Comparison of ENCODE assay signal across 22 mouse cellular contexts in genomic region chr6:146511511-146511910, GRCm38 (mm10).
"Had no signal": no experiment of that assay in that cellular context is flagged by ENCODE, and none has a peak within 500 bp of the region (broad histone marks: within the 10 kb centered on the region; RNA-seq: fewer than 3 reads in every experiment).

No protein-coding gene starts in this region.

- H3K27me3 ChIP-seq: intestine, embryonic 15.5 days; limb, embryonic 12.5 days; limb, embryonic 15.5 days; liver, embryonic 12.5 days; liver, embryonic 15.5 days; lung, embryonic 15.5 days; midbrain, embryonic 12.5 days; midbrain, embryonic 15.5 days; neural tube, embryonic 13.5 days had no signal

- ATAC-seq: intestine, embryonic 15.5 days; liver, embryonic 12.5 days; midbrain, embryonic 15.5 days had no signal

- H3K9me3 ChIP-seq: intestine, embryonic 15.5 days; limb, embryonic 12.5 days; limb, embryonic 15.5 days; liver, embryonic 12.5 days; liver, embryonic 15.5 days; lung, embryonic 15.5 days; midbrain, embryonic 12.5 days; midbrain, embryonic 15.5 days; neural tube, embryonic 13.5 days had no signal

- H3K4me1 ChIP-seq: intestine, embryonic 15.5 days; limb, embryonic 12.5 days; limb, embryonic 15.5 days; midbrain, embryonic 12.5 days; midbrain, embryonic 15.5 days had no signal

- H3K4me3 ChIP-seq: intestine, embryonic 15.5 days; limb, embryonic 12.5 days; limb, embryonic 15.5 days; liver, embryonic 12.5 days; liver, embryonic 15.5 days; lung, embryonic 15.5 days; midbrain, embryonic 12.5 days; midbrain, embryonic 15.5 days; myocyte; neural tube, embryonic 13.5 days had no signal

- H3K27ac ChIP-seq: intestine, embryonic 15.5 days; limb, embryonic 12.5 days; limb, embryonic 15.5 days; liver, embryonic 12.5 days; liver, embryonic 15.5 days; lung, embryonic 15.5 days; midbrain, embryonic 12.5 days; midbrain, embryonic 15.5 days; neural tube, embryonic 13.5 days; stomach, postnatal 0 days had no signal

- H3K4me2 ChIP-seq: intestine, embryonic 15.5 days; limb, embryonic 12.5 days; limb, embryonic 15.5 days; liver, embryonic 12.5 days; liver, embryonic 15.5 days; lung, embryonic 15.5 days; midbrain, embryonic 12.5 days; midbrain, embryonic 15.5 days; neural tube, embryonic 13.5 days had no signal

- H3K9ac ChIP-seq: intestine, embryonic 15.5 days; limb, embryonic 12.5 days; limb, embryonic 15.5 days; liver, embryonic 12.5 days; liver, embryonic 15.5 days; lung, embryonic 15.5 days; midbrain, embryonic 12.5 days; midbrain, embryonic 15.5 days; neural tube, embryonic 13.5 days had no signal

- DNase-seq: kidney, adult 11 months; kidney, adult 8-10 months; kidney, postnatal 10 days; left cerebral cortex, postnatal 4 days; lung, adult 18-20 months; lung, postnatal 14 days; lung, postnatal 4 days; retina, postnatal 1 day; right cerebral cortex, postnatal 25 days; thymus, adult 18-20 months; thymus, postnatal 36 days had no signal

- H3K36me3 ChIP-seq: intestine, embryonic 15.5 days; limb, embryonic 12.5 days; limb, embryonic 15.5 days; liver, embryonic 12.5 days; liver, embryonic 15.5 days; lung, embryonic 15.5 days; midbrain, embryonic 12.5 days; midbrain, embryonic 15.5 days; neural tube, embryonic 13.5 days had no signal
